18 mouse cellular contexts compared by ENCODE assay signal in the genomic region with DNA sequence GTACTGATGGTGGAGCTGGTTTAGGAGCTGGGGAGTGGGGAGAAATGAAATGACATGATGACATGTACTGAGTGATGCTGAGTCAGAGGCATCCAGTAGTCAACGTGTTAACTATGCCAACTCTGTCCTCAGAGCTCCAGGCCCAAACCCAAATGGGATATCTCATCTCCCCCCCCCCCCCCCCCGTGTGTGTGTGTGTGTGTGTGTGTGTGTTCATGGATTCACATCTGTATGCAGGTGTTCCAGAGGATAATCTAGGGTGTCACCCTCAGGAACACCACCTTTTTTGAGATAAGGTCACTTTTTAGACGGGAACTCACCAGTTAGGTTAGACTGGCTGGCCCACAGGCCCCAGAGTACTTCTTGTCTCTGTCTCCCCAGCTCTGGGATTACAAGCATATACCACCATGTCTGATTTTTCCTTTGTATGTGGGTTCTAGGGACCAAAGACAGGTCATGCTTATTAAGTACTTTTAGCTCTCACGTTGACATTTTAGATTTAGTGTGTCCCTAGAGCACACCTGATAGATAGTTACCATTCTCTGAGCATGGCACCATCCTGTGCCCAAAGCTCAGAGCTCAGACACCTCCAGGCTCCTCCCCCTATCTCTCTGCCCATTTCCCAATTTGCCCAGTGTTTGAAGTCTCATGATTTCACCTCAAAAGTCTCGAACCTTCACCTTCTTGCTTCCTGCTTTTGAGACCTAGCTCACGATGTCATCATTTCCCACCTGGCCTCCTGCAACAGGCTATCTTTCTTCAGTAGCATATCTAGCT. TPM values are rescaled to one million over a fixed set of nuclear protein-coding genes. Genes with fewer than 3 reads are reported as not detected.
"Had no signal": no experiment of that assay in that cellular context is flagged by ENCODE, and none has a peak within 500 bp of the region (broad histone marks: within the 10 kb centered on the region; RNA-seq: fewer than 3 reads in every experiment).

No protein-coding gene starts in this region.

- H3K27me3 ChIP-seq: limb, embryonic 15.5 days; midbrain, embryonic 13.5 days; neural tube, embryonic 15.5 days had no signal

- H3K4me1 ChIP-seq: midbrain, embryonic 13.5 days had no signal

- H3K4me2 ChIP-seq: limb, embryonic 15.5 days; lung, embryonic 14.5 days; midbrain, embryonic 13.5 days; neural tube, embryonic 15.5 days had no signal

- H3K27ac ChIP-seq: kidney, postnatal 0 days; layer of hippocampus, adult 2 months; limb, embryonic 15.5 days; midbrain, embryonic 13.5 days; neural tube, embryonic 15.5 days had no signal

- H3K36me3 ChIP-seq: limb, embryonic 15.5 days; midbrain, embryonic 13.5 days; neural tube, embryonic 15.5 days had no signal

- H3K9ac ChIP-seq: limb, embryonic 15.5 days; lung, embryonic 14.5 days; midbrain, embryonic 13.5 days; neural tube, embryonic 15.5 days had no signal

- H3K4me3 ChIP-seq: layer of hippocampus, adult 2 months; limb, embryonic 15.5 days; midbrain, embryonic 13.5 days; myocyte; neural tube, embryonic 15.5 days had no signal

- H3K9me3 ChIP-seq: limb, embryonic 15.5 days; midbrain, embryonic 13.5 days; neural tube, embryonic 15.5 days had no signal

- DNase-seq: kidney, adult 11 months; kidney, adult 9 months; kidney, postnatal 4 days; lung, embryonic 14.5 days; lung, postnatal 14 days; right cerebral cortex, adult 18-20 months; right cerebral cortex, postnatal 25 days; thymus, postnatal 4 days had no signal

- ATAC-seq: midbrain, embryonic 13.5 days had no signal

RNA-seq across cellular contexts. Expression of gene Tnp1, which starts 31.4 kb away (rescaled TPM):
- polyA plus RNA-seq: kidney, postnatal 0 days; limb, embryonic 11.5 days; limb, embryonic 15.5 days; lung, embryonic 14.5 days; midbrain, embryonic 13.5 days; myocyte; neural tube, embryonic 11.5 days; neural tube, embryonic 15.5 days; small intestine, adult 2 months; stomach, embryonic 16.5 days had no signal
